Mouse (Mus musculus) myocyte (in vitro differentiated cells): Measurements from ENCODE around the gene Abca12.

Experiments used
- MAX ChIP-seq: IDR thresholded peaks from one replicate; pipeline ENCODE4 v1.6.1; 2011; ENCODE audit warnings: low read depth, mild to moderate bottlenecking, control low read depth
- MYOG ChIP-seq, 3 experiments: IDR thresholded peaks; one replicate each; pipeline ENCODE4 v1.6.1; 2011; ENCODE audit warnings: control low read depth in 2 of 3, low read depth in 2 of 3, mild to moderate bottlenecking in 2 of 3; ENCODE audit not compliant: insufficient read length in 2 of 3, control insufficient read depth in 1 of 3, insufficient read depth in 1 of 3
- POLR2A ChIP-seq: IDR thresholded peaks from one replicate; pipeline ENCODE4 v1.6.1; 2011; ENCODE audit warnings: low read depth, mild to moderate bottlenecking, control low read depth, moderate library complexity; ENCODE audit not compliant: insufficient read length
- POLR2AphosphoS2 ChIP-seq: IDR thresholded peaks from one replicate; pipeline ENCODE4 v1.6.1; 2011; ENCODE audit warnings: low read depth, control low read depth; ENCODE audit not compliant: insufficient read length
- REST ChIP-seq: IDR thresholded peaks from one replicate; pipeline ENCODE4 v1.6.1; 2011; ENCODE audit warnings: mild to moderate bottlenecking, control low read depth, moderate library complexity; ENCODE audit not compliant: insufficient read depth, insufficient read length

- TF ChIP-seq MAX (no peak), MYOG (IDR thresholded peaks at IDR 0.05; ENCODE audit: control insufficient read depth in 1 of 3, insufficient read depth in 1 of 3, insufficient read length in 2 of 3, low read depth in 2 of 3) (no peak), POLR2AphosphoS2 (no peak), POLR2A (no peak), REST (no peak)
Observed at GRCm38 (mm10) chr1:71418467-71418866, 3.8 kb upstream of the Abca12 start.
